Mouse (Mus musculus): ENCODE measurements around the gene Trp53tg5.

The Trp53tg5 gene

DNA sequence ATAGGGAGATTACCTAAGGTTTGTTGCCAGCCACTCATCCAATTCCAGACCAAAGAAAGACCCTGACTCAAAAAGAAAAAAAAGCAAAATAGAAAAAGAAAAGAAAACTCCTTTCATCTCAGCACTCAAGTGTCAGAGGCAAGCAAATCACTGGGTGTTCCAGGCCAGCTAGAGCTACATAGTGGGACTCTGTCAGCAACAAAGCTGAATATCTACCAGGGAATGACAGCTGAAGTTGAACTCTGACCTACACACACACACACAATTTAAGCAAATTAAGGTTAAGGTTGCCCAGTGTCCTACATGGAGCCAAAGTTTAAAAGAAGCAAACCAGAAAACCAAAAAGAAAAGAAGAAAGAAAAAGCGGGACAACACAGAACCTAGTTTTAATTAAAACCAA, 25.4 kb downstream of the Trp53tg5 start:
- DNase-seq: no peak

DNA sequence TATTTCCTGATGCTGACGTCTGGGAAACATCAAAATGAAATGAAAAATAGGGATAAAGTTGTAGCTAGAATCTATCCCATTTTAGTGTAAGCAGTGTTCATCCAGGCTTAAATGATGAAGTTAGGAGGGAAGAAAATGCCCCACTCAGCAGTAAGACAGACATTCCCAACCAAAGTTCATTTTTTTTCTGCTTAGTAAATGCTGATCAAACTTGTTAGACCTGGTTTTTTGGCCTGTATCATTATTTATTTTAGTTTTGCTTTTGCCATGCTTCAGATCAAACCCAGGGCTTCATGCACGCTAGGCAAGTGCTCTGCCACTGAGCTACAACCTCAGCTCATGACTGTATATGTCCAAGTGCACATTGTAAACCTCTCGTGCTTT, 27.4 kb downstream of the Trp53tg5 start:
- DNase-seq: no peak

DNA sequence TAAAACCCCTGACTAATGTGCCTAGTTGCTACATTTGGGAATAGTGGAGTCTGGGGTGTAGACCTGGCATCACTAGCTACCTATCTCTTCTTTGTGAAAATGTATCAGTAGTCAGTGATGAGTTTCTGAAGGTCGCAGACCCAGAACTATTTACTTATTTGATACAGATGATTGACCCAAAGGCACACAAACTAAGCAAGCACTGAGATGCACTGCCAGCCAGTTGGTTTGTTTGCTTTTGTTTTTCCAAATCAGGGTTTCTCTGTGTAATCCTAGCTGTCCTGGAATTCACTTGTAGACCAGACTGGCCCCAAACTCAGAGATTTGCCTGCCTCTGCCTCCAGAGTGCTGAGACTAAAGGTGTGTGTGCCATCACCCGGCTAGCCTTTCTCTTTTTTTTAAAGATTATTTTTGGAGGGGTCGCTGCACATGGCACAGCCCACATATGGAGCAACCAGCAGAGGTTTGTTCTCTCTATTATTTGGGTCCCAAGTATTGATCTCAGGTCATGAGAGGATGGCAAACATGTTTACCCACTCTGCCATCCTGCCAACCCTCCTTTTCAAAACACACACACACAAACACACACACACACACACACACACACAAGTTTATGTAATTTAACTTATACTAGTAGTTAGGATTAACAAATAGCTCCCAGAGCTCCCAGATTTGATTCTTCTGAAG, 28.0 kb downstream of the Trp53tg5 start:
- no peak for DNase-seq

DNA sequence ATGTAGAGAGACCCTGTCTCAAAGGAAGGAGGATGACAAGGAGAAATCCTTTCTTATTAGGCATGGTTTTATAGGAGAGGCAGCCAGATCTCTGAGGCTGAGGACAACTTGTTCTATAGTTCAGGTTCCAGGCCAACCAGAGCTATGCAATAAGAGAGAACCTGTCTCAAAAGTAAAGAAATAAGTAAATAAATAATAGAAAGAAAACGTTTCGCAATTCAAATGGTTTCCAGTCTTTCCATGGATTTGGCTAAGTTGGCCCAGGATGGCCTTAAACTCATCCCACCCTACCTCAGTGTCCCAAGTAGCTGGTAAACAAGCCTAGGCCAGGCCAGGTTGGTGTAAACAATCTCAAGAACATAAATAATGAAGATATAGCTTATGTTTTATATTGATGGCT, 28.8 kb downstream of the Trp53tg5 start:
- no peak for DNase-seq

DNA sequence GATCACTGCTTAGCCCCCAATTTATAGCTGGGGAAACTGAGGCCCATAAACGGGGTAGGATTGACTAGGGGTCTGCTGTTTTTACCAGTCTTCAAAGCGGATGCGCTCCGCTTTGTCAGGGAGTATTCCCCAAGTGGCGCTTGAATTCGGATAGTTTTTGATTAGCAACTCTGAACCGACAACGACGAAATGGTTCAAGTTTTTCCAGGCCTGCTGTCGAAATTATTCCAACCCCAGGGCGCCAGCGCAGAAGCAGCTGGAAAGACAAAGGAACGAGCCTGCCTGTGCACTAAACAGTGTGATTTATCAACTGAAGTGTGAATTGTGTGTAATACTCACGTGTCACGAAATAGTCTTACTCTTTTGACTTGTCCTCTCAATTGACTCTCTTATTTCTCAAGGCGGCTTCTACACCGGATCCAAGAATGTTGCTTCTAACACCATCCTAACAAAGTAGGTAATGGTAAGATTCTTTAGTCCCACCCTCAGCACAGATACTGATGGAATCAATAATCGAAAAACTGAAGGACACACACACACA, 30.0 kb downstream of the Trp53tg5 start, which contains the start of gene Sdc4:
Gene Sdc4 (minus strand): TSS at position 428 of the 541 bp plus-strand sequence.
- no peak for DNase-seq

DNA sequence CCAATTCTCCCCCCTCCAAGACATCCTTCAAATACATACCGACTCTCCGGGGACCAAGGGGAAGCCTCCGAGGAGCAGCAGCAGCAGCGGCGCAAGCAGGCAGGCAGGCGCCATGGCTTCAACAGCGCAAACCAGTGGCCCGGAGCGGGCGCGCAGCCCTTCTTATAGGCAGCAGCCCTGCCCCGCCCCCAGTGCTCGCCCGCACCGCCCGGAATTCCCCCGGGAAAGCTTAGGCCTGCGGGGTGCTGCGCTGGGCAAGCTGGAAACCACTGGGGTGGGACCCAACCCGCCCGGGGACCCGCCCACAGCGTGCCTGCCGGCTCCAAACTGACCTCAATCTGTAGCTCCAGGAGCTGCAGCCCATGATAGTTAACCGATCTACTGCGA, 30.5 kb downstream of the Trp53tg5 start:
- no peak for DNase-seq

DNA sequence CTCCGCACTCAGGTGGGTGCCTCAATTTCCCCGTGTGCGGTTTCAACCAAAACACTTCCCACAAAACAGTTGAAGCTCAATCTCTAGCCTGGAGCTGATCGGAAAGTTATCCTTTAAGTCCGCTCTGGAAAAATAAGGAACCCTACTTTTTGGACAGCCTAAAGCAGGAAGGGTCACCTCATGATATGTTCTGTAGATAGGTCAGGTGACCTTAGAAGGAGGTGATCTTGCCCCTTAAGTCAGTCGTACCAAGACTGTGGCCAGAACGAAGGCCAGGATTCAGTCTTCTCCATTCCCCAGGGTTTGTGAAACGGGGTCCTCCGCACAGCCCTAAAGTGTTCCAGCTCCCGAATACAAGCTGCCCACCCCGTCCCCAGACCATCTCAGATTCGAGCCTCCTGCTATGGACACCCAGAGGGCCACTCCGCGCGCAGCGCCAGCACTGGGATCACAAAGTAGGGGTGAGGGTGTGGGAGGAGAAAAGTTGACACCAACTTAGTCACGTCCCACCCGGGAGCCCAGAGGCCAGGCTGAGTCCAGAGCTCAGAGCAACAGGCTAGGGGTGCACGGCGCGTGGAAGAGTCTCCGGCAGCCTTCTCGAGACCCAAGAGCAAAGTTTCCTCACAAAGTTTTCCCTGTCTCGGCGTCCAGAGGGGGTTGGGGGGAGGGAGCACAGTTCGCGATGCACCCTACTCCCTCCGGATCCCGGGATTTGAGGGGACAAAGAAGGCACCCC, 31.0 kb downstream of the Trp53tg5 start:
- no peak for DNase-seq

DNA sequence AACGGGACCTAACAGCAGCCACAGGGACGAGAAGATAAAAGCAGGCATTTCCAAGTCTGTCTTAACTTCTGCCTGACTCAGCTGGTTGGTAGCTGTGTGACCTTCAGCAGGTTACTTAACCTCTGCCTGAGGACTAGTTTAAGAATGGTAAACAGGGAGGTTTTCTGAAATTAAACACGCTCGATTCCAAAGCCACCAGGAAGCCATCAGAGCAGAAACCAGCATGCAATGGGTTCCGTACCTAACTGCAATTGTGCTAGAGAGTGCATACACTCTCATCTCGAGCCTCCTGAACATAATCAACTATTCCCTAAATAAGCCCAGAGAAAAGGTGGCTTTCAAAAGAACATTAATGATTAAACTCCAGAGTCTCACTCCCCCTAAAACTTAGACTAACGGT, 31.8 kb downstream of the Trp53tg5 start:
- DNase-seq: no peak

DNA sequence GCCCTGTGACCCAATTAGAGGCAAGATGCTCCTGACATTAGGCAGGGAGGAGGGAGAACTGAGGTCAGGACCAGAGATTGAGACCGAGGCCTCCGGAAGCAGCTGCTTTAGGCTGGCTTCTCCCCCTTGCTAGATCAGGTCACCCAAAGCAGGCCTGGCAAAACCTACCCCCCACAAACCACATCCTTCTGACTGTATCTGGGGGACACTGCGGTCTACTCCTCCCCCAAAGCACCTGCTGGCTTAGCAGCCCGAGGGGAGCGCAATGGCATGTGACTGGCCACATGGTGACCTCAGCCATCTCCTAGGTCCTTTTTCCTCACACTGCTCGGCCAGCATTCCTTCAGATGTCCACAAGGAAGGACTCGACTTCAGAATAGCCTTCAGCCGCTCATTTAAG, 32.4 kb downstream of the Trp53tg5 start:
- DNase-seq: no peak

DNA sequence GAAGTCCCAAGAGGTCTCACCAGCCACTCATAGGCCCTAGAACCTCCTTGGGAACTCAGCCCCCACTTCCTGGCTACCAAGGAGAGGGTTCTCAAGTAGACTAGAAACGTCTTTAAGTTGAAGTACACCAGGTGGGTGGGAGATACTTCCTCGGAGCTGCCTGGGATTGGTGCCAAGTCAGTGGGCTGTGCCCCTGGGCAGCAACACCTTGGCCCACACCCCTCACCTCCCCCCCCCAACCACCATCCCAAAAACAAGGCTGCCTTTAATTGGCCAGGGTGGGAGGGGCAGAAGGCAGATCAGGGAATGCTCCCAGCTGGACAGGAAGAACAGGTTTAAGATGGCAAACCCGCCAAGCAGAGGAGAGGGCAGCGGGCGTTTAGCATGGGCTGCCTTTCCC, 33.2 kb downstream of the Trp53tg5 start:
- DNase-seq: no peak

DNA sequence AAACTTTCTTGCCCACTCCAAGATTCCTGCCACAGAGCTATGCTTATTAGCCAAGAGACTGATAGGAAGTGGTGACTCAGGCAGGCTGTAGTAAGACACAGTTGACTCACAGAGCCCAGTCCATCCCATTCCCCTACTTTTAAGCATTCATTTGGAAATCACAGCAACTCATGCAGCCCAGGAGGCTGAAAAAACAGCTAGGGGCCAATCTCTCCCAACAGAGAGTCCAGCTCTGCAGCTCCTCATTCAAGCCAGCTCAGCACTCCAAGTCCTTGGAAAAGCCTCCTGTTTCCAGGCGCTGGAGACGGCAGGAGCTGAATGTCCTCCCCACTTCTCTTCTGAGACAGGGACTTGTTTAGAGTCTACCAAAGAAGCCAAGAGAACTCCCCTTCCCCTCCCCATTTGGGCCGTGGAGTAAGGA, 34.5 kb downstream of the Trp53tg5 start:
- DNase-seq: no peak

DNA sequence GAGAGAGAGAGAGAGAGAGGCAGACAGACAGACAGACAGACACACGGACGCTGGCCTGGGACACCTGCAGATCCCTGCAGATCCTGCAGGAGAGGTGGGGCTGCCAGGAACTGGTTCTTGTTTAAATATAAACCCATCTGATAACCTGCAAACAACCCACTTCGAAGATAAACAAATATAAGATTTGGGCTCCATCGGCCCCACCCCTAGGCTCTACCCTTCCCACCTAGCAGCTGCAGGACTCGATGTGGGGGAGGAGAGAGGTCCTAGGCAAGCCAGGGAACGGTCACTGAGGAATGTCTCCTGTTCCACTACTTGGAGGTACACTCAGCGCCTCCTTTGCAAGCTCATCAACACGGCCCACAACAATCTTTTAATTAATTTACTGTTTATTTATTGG, 35.3 kb downstream of the Trp53tg5 start:
- no peak for DNase-seq

DNA sequence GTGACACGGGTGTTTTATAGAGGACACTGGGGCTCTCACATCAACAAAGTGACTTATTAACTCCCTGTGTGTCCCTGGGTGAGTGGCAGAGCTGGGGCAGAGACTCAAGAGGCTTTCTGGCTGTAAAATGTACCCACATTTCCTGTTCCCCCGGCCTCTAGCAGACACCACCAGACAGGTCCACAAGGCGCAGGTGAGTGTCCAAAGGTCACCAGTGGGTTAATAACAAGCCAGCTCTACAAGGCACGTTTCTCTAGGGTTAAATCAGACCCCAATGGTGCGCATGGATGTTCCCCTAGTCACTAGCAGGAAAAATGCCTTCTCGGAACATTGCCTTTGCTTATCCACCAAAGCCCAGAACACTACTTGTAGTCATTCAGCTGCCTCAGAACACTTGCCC, 35.8 kb downstream of the Trp53tg5 start:
- DNase-seq: no peak

DNA sequence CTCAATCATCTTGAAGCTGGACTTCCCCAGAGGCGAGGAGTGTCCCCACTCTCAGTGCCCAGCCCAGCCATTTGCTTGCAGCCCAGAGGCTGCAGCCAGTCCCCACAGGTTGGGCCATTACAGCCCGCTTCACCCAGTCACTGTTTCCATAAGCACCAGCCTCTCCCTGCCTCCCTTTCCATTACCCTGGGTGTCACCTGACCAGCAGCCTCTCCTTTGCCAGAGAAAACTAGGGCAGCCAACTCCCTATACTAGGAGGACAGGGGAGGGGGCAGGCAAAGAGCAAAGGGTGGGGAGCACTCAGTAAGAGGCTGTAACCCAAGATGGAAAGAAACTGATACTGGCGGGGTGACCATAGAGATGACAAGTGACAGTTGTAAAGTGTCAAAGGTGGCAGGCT, 36.6 kb downstream of the Trp53tg5 start:
- DNase-seq: no peak

DNA sequence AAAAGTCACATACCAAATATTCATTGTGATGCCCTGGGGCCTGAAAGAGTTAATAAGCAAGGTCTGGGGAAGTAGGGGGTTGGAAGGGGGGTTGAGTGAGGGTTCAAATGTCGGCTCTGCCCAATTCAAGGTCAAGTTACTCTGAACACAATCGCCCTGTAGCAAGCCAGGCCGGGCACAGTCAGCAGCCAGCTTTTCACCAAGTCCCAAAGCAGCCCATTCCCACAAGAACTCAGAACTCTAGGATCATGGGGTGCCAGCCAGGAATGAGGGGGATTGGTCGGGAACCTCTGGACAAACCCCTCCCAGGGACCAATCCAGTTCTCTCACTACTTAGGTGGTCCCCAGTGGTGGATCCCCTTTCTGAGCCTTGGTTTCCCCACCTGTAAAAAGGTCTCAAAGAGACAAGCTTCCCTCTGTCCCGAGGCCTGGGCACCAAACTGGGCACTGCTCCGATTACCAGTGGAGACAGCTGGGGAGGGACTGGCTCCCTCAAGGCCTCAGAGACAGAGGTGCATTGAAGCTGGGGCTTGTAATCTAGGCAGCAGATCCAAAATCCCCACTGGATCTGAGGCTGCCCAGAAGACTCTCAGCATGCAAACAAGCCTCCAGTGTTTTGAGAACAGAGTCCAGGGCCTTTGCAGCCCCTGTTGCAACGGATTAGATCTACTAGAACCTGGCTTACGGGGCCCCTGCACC, 37.2 kb downstream of the Trp53tg5 start:
- DNase-seq: no peak

DNA sequence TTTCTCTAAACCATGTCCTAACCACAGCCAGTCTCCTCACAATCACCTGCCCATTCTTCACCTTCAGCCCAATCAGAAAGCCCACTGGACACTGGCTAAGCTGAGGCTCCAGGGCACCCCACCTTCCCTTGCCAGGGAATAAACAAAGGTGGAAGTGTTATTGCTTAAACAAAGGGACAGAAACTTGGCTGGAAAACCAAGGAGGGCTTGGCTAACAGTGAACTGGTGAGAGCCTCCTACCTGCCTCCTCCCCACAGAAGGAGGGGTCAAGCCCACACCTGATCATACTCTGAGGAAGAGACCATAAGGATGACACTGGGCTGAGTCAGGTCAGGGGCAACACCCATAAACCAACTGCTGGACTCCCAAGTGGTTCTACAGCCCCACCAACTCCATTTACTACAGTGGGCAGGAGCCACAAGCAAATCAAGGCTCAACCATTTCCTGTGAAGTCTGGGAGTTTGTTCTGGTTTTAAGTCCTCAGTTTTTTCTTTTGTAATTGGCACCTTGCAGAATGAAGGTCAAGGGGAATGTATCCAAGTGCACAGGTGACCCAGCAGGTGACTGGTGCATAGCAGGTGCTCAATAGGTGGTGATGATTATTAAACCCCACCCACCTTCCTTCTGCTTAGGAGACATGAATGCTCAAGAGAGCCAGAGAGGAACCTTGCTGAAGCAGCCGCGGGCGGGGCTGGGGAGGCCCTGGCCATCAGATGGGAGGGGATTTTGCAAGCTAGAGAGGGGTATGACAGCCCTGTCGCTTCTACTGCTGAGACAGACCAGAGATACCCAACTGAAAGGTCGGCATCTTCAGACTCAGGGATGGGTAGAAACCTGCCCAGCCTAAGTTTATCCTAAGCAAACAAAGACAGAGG, 38.1 kb downstream of the Trp53tg5 start:
- no peak for DNase-seq

DNA sequence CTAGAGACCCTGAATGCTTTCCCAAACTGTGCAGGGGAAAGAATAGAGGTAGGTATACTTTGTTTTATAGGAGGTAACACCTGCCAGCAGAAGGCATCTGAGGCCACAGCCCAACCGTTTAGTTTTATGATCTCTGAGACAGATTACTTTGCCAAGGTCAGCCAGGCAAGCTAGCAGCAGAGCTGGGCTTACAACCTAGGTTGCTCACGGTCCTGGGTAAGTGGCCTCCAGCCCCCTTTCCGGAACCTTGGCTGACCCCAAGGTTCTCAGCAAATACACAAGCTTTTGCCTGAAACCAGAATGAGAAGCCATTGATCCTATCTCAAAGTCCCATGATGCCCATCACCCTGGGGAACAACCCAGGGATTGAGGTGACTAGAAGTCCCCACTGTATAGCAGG, 38.8 kb downstream of the Trp53tg5 start:
- no peak for DNase-seq

DNA sequence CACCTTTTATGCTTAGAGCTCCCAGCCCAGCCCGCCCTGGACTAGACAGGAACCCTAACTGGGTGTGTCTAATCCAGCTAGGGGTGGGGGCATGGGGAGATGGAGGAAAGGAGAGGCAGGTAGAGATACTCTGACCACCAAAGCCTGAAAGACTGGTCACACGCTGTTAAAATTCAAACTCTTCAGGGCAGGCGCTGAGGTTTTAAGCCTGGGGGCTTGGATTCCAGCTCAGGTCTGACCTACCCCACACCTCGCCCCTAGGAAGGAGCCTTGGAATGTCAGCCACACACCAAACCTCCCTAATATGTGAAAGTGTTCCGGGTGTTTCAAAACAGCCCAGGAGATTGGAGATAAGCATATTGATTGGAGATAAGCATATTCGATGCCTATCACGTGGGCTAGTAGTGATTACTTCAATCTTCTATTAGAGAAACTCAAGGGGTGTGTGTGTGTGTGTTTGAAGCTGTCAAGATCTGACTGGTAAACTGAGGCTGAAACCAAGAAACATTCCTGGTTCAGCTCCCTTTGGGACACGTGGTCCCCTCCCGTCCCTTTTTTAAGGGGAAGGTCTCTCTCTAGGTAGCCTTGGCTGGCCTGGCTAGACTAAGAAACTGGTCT, 40.1 kb downstream of the Trp53tg5 start:
- no peak for DNase-seq

DNA sequence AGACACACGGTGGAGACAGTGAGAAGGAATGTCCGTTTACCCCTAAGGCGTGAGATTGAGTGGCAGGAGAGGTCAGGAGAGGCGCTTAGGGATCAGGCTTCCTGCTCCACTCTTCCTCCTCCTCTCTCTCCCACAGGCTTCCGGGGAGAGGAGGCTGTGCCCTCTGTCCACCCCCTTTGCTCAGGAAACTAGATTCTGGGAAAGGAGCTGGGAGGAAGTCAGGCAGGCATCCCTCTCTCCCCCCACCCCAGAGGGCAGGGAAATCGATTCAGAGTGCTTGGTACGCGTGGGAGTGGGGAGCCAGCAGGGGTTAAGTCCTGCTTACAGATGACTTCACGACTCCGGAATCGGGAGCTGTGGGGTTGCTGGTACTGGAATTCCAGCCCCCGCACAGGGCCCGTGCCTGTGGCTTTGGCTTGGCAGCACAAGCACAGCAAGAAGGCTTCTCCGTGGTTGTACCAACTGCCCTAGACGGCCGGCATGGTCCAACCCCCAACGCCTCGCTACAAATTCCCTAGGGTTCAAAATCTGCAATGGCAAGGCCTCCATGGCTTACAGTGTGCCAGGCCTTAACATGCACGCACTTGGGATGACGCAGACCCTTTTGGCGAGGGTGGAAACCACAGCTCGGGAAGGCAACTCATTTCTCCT, 40.9 kb downstream of the Trp53tg5 start:
- DNase-seq: no peak

DNA sequence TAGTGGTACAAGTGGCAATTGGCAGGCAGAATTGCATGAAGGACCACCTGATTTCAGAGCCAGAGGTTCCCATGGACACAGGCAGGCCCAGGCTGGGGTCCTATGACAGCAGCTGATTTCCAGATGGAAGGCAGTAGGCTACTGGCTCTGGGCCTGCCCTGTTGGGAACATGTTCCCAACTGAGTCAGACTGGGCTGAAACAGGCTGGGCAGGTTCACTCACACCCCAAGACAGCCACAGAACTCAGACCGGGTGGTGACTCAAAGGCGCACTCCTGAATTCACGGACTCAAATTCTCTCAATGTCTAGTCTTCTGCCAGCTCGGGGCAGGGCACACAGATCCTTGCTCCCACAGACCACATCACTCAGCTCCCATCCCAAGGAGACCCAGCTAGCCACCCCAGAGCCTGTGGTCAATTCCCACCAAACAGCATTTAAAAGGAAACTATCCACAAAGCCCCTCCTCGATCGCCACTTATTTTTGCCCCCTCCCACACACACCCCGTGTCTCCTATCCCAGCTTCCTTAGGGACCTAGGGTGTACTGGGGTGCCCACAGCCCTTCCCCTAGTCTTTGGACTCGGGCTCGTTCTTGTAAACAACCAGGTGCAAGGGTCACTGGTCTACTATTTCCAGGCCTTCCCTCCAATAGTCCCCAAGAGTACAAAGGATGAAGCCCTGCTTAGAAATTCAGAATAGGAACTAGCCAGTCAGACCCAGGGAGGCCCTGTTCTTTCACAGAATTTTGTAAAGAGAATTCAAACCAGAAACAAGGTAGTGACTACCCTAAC, 41.7 kb downstream of the Trp53tg5 start:
- no peak for DNase-seq

DNA sequence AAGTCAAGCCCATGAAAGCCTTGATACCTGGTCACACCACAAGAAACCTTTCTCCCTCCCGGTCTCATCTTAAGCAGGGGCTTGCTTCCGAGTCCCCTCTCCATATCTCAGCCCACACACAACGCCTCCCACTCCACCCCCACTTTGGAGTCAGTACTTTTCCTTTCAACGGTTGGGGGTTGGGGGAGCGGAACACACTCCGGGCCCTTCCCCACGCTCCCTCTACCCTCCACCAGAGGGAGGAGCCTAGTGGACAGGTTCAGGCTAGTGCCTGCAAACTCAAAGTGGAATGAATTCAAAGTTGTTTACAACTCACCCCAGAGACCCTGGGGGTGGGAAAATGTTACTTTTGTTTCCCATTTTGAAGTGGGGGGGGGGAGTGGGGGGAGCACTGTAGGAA, 42.8 kb downstream of the Trp53tg5 start:
- DNase-seq: no peak

Measured in cerebellum, adult 11-12 months (tissue).